Mouse (Mus musculus) heart, adult 11 months (tissue): ENCODE data around the gene Armh3.

ENCODE experiments used
- DNase-seq: peaks from one replicate; pipeline ENCODE4 v3.0.0; 2022

Armh3 gene

GRCm38 (mm10) chr19:45783181-45783932, 214.9 kb downstream of the Armh3 start, which contains the start of gene Mgea5:
TSS of gene Mgea5 (minus strand) at chr19:45783837.
- DNase-seq: peak; percentile 100

DNA sequence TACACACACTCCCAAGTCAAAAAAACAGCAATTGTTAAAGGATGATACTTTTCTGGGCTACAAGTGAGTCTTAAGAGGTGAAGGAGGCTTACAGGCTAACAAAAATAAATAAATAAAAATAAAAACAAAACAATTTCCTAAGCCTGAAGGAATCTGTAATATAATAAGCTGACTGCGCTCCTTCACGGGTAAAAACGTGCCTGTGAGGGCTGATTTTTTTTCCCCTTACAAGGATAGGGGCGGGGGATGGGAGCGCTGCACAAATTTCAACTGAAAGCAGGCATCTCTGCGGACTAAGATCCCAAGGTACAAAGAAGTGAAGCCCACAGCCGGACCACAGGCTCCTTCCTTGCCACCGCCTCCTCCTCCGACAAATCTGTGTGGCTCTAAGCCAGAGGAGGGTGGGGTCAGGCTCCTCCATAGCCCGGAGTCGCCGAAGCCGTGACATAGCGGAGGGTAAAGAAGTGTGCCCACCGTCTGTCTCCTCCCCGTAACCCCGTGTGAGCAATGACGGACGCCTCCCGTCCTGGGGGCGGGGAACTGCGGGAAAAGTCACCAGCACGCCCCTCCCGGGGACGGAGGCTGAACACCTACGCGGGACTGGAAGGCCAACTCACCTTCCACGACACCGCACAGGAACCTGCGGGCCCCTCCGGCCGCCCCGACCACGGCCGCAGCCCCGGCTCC, 215.8 kb downstream of the Armh3 start:
- DNase-seq: peak; percentile 98

GRCm38 (mm10) chr19:45781676-45782075, 216.6 kb downstream of the Armh3 start:
- DNase-seq: no peak

- peak; percentile 87 for DNase-seq
Measured at GRCm38 (mm10) chr19:45780350-45780915, 217.9 kb downstream of the Armh3 start.

GRCm38 (mm10) chr19:45775486-45775885, 222.8 kb downstream of the Armh3 start:
- DNase-seq: no peak

DNA sequence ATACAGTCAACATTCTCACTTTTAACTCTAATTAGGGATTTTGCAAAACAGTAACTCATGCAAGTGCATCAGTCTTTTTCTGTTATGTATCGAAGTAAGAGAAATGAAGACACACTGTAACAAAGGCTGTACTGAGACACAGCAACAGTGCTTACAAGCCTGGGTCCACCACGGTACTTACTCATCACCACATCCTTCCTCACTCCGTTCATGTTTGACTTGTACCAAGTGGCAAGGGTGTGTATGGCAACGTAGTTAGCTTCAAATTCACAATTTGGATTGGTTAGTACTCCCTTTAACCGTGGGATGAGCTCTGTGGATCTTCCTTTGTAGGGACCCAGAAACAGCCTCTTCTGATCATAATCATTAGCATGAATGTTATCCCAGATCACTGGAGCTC, 226.8 kb downstream of the Armh3 start:
- no peak for DNase-seq
